Mouse (Mus musculus): ENCODE results near the gene Mfng.

GRCm38 (mm10) chr15:78715856-78716255, 57.4 kb downstream of the Mfng start:
- TF ChIP-seq CTCF (IDR thresholded peaks at IDR 0.05; ENCODE audit: low read depth, low read length) = no peak
- no peak for TF ChIP-seq POLR2A (IDR thresholded peaks at IDR 0.05; ENCODE audit: insufficient read depth, low read length)
- TF ChIP-seq EP300 (IDR thresholded peaks at IDR 0.05; ENCODE audit: insufficient read depth, low read depth, low read length) = no peak
